Mouse (Mus musculus): ENCODE measurements around the gene Tekt3. TPM values are rescaled to one million over a fixed set of nuclear protein-coding genes. Genes with fewer than 3 reads are reported as not detected.

Tekt3 gene
- polyA plus RNA-seq, 1 experiment from 2014 or later, result 0.08 TPM

DNA sequence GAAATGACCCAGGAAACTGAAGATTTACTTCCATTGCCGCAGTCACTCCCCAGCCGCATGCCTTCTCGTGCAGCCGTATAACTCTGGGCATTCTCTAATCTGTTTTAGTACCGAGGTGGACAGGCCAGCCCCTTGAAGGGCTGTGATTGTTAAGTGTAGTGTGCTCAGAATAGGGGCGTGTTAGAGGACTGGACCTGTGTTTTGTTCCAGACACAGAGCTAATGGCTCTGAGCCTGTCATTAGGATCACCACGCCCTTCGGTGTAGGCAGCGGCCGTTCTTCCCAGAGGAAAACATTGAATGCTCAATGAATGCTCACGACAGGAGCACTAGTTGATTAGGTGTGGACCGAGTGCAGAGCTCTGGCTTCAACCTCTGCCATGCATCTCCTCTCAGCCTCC is 68.4 kb downstream of the Tekt3 start:
- Histone ChIP-seq H3K27me3 (replicated peaks) (peaks cover 27% of the 10 kb centered on the region; the same call in 1 of the 2 replicates), H3K4me1 (replicated peaks) (peaks cover 29% of the 10 kb centered on the region), H3K27ac (no peak overlapping the region), H3K4me3 (replicated peaks) (no peak overlapping the region), H3K9me3 (no peaks in the 10 kb centered on the region), H3K36me3 (no peaks in the 10 kb centered on the region), H3K4me2 (replicated peaks) (peak overlapping the region; percentile 37), H3K9ac (no peak overlapping the region)
- WGBS, result 28% methylated on average over 12 of the region's 12 CpGs
- no peak for ATAC-seq

- H3K4me2 ChIP-seq (replicated peaks), result peak overlapping the region; percentile 82
- H3K9ac ChIP-seq, result peak overlapping the region; percentile 71; the same call in 1 of the 2 replicates
- H3K9me3 ChIP-seq, result no peaks in the 10 kb centered on the region
- H3K36me3 ChIP-seq, result no peaks in the 10 kb centered on the region
- ATAC-seq, result no peak
- H3K27ac ChIP-seq, result no peak overlapping the region
- H3K27me3 ChIP-seq (replicated peaks), result peaks cover 27% of the 10 kb centered on the region; the same call in 1 of the 2 replicates
- H3K4me3 ChIP-seq (replicated peaks), result peak overlapping the region; percentile 63
- WGBS, result 39% methylated on average over 8 of the region's 8 CpGs
- H3K4me1 ChIP-seq (replicated peaks), result peaks cover 31% of the 10 kb centered on the region
These were observed 69.0 kb downstream of the Tekt3 start for GRCm38 (mm10) chr11:63130497-63130896.

DNA sequence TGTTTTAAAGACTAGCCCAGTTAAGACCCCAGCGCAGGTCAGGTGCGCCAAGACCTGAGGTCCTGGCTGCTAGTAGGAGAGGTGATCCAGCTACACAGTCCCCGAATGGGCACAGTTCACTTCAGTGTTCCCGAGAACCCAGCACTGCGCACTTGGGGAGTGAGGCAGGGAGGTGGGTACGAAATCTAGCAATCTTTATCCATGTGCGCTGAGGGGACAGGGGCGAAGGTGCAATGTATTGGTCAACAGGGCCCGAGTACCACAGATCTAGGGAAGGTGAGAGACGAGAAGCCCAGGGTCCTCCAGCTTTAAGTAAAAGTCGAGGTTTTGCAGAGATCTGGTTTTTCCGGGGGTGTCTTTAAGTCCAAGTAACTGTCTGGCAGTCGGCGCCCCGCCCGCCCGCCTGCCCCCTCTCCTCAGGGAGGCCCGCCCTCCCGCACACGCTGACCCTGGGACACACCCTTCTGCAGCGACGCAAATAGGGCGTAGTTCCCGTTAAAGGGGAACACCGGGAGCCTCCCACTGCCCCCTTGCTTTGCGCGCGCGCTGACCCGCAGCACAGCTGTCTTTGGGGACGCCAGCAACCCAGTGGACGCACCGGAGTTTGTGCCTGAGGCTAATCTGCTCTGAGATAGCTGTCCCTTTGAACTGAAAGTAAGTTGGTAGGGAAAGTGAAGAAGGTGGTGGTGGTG is 69.7 kb downstream of the Tekt3 start:
- Histone ChIP-seq H3K36me3 (no peaks in the 10 kb centered on the region), H3K27me3 (replicated peaks) (peaks cover 27% of the 10 kb centered on the region; the same call in 1 of the 2 replicates), H3K4me2 (replicated peaks) (peak overlapping the region; percentile 82), H3K9me3 (no peaks in the 10 kb centered on the region), H3K9ac (peak overlapping the region; percentile 71), H3K4me1 (replicated peaks) (peaks cover 31% of the 10 kb centered on the region), H3K4me3 (replicated peaks) (peak overlapping the region; percentile 63), H3K27ac (peak overlapping the region; percentile 96; the same call in 1 of the 2 replicates)
- peak; percentile 39; the same call in 1 of the 2 replicates for ATAC-seq
- 5% methylated on average over 33 of the region's 33 CpGs for WGBS

DNA sequence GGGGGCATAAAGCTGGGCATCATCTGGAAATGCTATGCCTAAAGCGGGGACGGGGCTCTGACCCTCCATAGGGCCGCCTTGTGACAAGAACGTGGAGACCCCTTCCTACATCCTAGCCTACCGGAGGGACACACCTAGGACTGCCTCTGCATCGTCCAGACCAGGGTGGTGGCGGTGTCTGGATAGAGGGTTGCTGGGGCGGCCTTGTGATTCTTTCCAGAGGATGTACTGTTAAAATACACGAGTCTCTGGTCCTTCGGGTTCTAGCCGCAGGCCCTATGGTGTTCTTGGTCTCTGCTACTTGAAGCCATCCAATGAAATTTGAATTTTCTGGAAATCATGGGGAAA is 70.2 kb downstream of the Tekt3 start:
- Histone ChIP-seq H3K4me1 (replicated peaks) (peaks cover 31% of the 10 kb centered on the region), H3K4me2 (replicated peaks) (peak overlapping the region; percentile 82), H3K9me3 (no peaks in the 10 kb centered on the region), H3K27ac (peak overlapping the region; percentile 96), H3K4me3 (replicated peaks) (peak overlapping the region; percentile 63), H3K9ac (peak overlapping the region; percentile 71), H3K36me3 (no peaks in the 10 kb centered on the region), H3K27me3 (replicated peaks) (peaks cover 27% of the 10 kb centered on the region; the same call in 1 of the 2 replicates)
- ATAC-seq, result no peak
- WGBS, result 6% methylated on average over 11 of the region's 11 CpGs

- 2% methylated on average over 11 of the region's 11 CpGs for WGBS
These were observed 70.7 kb downstream of the Tekt3 start for GRCm38 (mm10) chr11:63132151-63132500.

DNA sequence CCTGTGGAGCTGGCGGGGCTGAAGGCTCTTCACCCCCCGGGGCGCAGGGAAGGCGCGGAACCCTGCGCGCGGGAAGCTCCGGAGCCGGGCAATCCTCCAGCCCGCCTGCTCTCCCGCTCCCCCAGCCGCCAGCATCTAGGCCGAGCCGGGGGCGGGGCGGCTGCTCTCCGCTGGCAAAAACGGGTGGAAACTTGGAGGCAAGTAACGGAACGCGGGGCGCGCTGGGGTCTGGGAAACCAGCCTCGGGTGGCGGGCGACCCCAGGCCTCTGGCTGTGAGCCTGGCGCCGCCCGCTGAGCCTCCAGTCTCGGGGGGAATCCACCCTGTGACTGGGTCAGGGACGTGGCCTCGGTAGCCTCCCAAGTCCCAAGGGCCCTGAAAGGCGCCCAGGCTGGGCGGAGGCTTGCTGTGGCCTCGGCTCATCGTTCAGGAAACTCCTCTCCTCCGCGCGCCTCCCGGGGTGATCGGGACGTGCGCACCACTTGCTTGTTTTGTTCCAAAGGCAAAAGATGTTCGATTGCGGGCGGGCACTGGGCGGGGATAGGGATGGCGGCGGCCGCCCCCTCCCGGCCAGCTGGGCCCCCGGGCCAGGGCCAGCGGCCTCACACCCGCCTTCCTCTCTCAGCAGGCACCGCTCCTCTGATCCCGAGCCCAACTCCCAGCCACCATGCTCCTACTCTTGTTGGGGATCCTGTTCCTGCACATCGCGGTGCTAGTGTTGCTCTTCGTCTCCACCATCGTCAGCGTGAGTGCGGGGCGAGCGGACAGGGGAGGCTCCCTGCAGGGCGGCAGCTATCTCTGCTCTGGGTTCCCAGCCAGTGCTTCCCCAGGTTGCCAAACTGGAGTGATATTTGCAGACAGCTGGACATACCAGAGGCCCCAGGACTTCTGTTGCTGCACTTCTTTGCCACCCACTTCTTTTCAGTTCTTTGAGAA is 71.3 kb downstream of the Tekt3 start:
- Histone ChIP-seq H3K4me2 (replicated peaks) (peak overlapping the region; percentile 82), H3K27ac (peak overlapping the region; percentile 96), H3K27me3 (replicated peaks) (peaks cover 27% of the 10 kb centered on the region; the same call in 1 of the 2 replicates), H3K9ac (peak overlapping the region; percentile 71), H3K4me3 (replicated peaks) (peak overlapping the region; percentile 63), H3K4me1 (replicated peaks) (peaks cover 31% of the 10 kb centered on the region), H3K36me3 (no peaks in the 10 kb centered on the region), H3K9me3 (no peaks in the 10 kb centered on the region)
- ATAC-seq, result peak; percentile 76
- under 1% methylated on average over 65 of the region's 66 CpGs for WGBS

More at GRCm38 (mm10) chr11:63132151-63132500, 70.7 kb downstream of the Tekt3 start:
- H3K4me1 ChIP-seq (replicated peaks), result peaks cover 31% of the 10 kb centered on the region
- no peaks in the 10 kb centered on the region for H3K36me3 ChIP-seq
- H3K27ac ChIP-seq, result peak overlapping the region; percentile 96
- H3K9ac ChIP-seq, result peak overlapping the region; percentile 71
- H3K9me3 ChIP-seq, result no peaks in the 10 kb centered on the region
- peak overlapping the region; percentile 82 for H3K4me2 ChIP-seq (replicated peaks)
- H3K27me3 ChIP-seq (replicated peaks), result peaks cover 27% of the 10 kb centered on the region; the same call in 1 of the 2 replicates
- no peak for ATAC-seq
- peak overlapping the region; percentile 63 for H3K4me3 ChIP-seq (replicated peaks)

DNA sequence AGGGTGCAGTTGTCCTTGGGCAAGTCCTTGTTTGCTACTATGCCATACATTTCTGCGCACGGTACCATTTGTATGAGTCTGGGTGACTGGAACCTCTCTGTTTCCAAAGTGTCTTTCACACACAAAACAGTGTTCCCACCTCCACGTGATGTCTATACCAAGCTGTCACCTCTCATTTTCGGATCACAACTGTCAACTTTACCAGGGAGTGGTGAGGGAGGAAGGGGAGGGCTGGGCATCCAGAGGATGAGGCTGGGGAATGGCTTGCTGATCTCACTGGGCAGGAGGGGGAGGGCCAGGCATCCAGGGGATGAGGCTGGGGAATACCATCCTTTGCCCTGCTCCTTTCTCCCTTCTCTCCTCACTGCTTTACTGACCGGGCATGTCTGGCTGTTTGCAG is 72.6 kb downstream of the Tekt3 start:
- Histone ChIP-seq H3K9ac (no peak overlapping the region), H3K4me2 (replicated peaks) (peak overlapping the region; percentile 82), H3K27ac (no peak overlapping the region), H3K4me1 (replicated peaks) (peaks cover 30% of the 10 kb centered on the region), H3K9me3 (no peaks in the 10 kb centered on the region), H3K27me3 (replicated peaks) (peaks cover 27% of the 10 kb centered on the region; the same call in 1 of the 2 replicates), H3K36me3 (no peaks in the 10 kb centered on the region), H3K4me3 (replicated peaks) (no peak overlapping the region)
- 87% methylated on average over 5 of the region's 5 CpGs for WGBS
- ATAC-seq, result no peak

DNA sequence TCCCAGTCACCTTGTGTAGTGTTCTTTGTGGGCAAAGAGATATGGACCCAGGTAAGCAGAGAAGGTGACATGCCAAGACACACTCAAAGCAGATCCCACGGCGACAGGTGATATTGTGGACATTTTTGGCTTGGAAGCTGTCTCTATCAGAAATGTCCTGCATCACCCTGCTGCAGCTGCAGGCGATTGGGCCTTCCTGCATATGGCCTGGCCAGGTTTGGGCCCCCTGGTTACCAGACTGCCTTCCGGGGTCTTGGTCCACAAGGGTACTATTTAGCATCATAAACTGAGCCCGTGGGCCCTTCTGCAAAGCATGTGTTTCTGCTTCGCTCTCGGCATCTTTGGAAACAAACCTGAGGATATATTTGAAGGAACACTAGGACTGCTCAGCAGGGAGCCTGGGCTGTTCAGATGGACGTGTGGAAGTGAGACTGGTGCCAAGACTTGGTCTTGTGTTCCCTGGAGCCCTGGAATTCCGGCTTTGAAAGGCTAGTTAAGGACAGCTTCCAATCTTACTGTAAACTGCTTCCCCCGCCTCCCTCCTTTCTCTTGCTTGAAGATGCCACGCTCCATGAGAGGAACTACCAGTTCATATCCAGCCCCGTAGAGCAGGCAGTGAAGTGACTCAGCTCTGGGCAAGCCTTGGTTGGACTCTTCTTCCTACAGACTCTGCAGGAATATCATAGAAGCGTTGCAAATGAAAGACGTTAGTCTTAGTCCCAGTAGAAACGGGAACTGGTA is 73.5 kb downstream of the Tekt3 start:
- no peak for ATAC-seq
- Histone ChIP-seq H3K9me3 (no peaks in the 10 kb centered on the region), H3K27me3 (replicated peaks) (peaks cover 27% of the 10 kb centered on the region; the same call in 1 of the 2 replicates), H3K36me3 (no peaks in the 10 kb centered on the region), H3K9ac (no peak overlapping the region), H3K4me3 (replicated peaks) (no peak overlapping the region), H3K27ac (peak overlapping the region; percentile 54), H3K4me2 (replicated peaks) (no peak overlapping the region), H3K4me1 (replicated peaks) (peaks cover 23% of the 10 kb centered on the region)
- 67% methylated on average over 15 of the region's 15 CpGs for WGBS

GRCm38 (mm10) chr11:63135622-63136021 is 74.2 kb downstream of the Tekt3 start:
- Histone ChIP-seq H3K9ac (0 out of 2 replicates have a peak overlapping the region, but pooled peaks have one; percentile 2), H3K4me2 (replicated peaks) (no peak overlapping the region), H3K36me3 (no peaks in the 10 kb centered on the region), H3K27ac (peak overlapping the region; percentile 54; the same call in 1 of the 2 replicates), H3K4me3 (replicated peaks) (no peak overlapping the region), H3K27me3 (replicated peaks) (peaks cover 23% of the 10 kb centered on the region; the same call in 1 of the 2 replicates), H3K4me1 (replicated peaks) (peaks cover 17% of the 10 kb centered on the region), H3K9me3 (no peaks in the 10 kb centered on the region)
- 6% methylated on average over 8 of the region's 8 CpGs for WGBS
- peak; percentile 43 for ATAC-seq

GRCm38 (mm10) chr11:63136205-63136604 is 74.8 kb downstream of the Tekt3 start:
- Histone ChIP-seq H3K4me1 (replicated peaks) (peaks cover 11% of the 10 kb centered on the region), H3K9me3 (no peaks in the 10 kb centered on the region), H3K27me3 (replicated peaks) (peaks cover 22% of the 10 kb centered on the region; the same call in 1 of the 2 replicates), H3K9ac (no peak overlapping the region), H3K4me3 (replicated peaks) (no peak overlapping the region), H3K27ac (0 out of 2 replicates have a peak overlapping the region, but pooled peaks have one; percentile 54), H3K4me2 (replicated peaks) (no peak overlapping the region), H3K36me3 (no peaks in the 10 kb centered on the region)
- 58% methylated on average over 6 of the region's 6 CpGs for WGBS
- ATAC-seq, result no peak

- Histone ChIP-seq H3K4me2 (replicated peaks) (no peak overlapping the region), H3K27ac (no peak overlapping the region), H3K36me3 (no peaks in the 10 kb centered on the region), H3K9me3 (no peaks in the 10 kb centered on the region), H3K4me1 (replicated peaks) (peaks cover 10% of the 10 kb centered on the region; the same call in 1 of the 2 replicates), H3K4me3 (replicated peaks) (no peak overlapping the region), H3K27me3 (replicated peaks) (peaks cover 15% of the 10 kb centered on the region; the same call in 1 of the 2 replicates), H3K9ac (no peak overlapping the region)
- 79% methylated on average over 4 of the region's 4 CpGs for WGBS
- no peak for ATAC-seq
These were observed 75.5 kb downstream of the Tekt3 start for GRCm38 (mm10) chr11:63136836-63137416.

Data from intestine, embryonic 15.5 days (tissue).